Mouse (Mus musculus) bone marrow, adult 2 months (tissue): ENCODE data around the gene Grxcr1. TPM values are rescaled to one million over a fixed set of nuclear protein-coding genes. Genes with fewer than 3 reads are reported as not detected.

ENCODE experiments used
- H3K27ac ChIP-seq: fragments of 200-500 bp; 2 replicates; pipeline ENCODE4 v1.5.1; 2012; ENCODE audit warnings: low read depth, mild to moderate bottlenecking, control low read depth, inconsistent platforms, low read length; ENCODE audit not compliant: control insufficient read depth, poor library complexity, insufficient read depth
- H3K4me1 ChIP-seq: fragments of 200-500 bp; 2 replicates; pipeline ENCODE4 v1.6.1; 2011; ENCODE audit warnings: low read length; ENCODE audit not compliant: control insufficient read depth, insufficient read depth
- H3K4me3 ChIP-seq: fragments of 200-500 bp; replicated peaks from 2 replicates; pipeline ENCODE3; 2011; ENCODE audit warnings: mild to moderate bottlenecking, low read depth, low read length, control low read depth; ENCODE audit not compliant: control insufficient read depth
- CTCF ChIP-seq: fragments of 200-500 bp; IDR thresholded peaks from 2 replicates; pipeline ENCODE4 v1.5.1; 2011; ENCODE audit warnings: low read length, control low read depth; ENCODE audit not compliant: control insufficient read depth, insufficient read depth
- POLR2A ChIP-seq: fragments of 200-500 bp; IDR thresholded peaks from 2 replicates; pipeline ENCODE4 v1.6.1; 2011; ENCODE audit warnings: low read depth, mild to moderate bottlenecking, control low read depth, low read length, borderline replicate concordance; ENCODE audit not compliant: control insufficient read depth
- WGBS: fragments of 180-500 bp; shearing (Covaris S2); methylation state at CpG from one replicate; pipeline ENCODE4 v1.1.7; 2018; 5-methylcytosine and 5-hydroxymethylcytosine counted together
- polyA plus RNA-seq: library from polyadenylated mRNA; stranded (reverse); fragments of >200 nt; gene quantifications from 2 replicates; pipeline ENCODE4 v1.2.4, GENCODE M21; 2011; ENCODE audit warnings: low replicate concordance; ENCODE audit not compliant: missing spikeins, insufficient read depth, insufficient read length

Grxcr1 gene
- polyA plus RNA-seq, 1 experiment = not detected

GRCm38 (mm10) chr5:68097665-68098624 is 66.3 kb downstream of the Grxcr1 start:
- 72% methylated on average over 5 of the region's 5 CpGs for WGBS
- no peaks in the 10 kb centered on the region for H3K4me1 ChIP-seq
- no peak overlapping the region for H3K27ac ChIP-seq
- no peak overlapping the region for H3K4me3 ChIP-seq
- TF ChIP-seq POLR2A (no peak), CTCF (no peak)

GRCm38 (mm10) chr5:68112430-68113036 is 80.9 kb downstream of the Grxcr1 start:
- TF ChIP-seq POLR2A (no peak), CTCF (no peak)
- H3K4me1 ChIP-seq = no peaks in the 10 kb centered on the region

GRCm38 (mm10) chr5:68120880-68121279 is 89.2 kb downstream of the Grxcr1 start:
- no peak overlapping the region for H3K27ac ChIP-seq
- TF ChIP-seq POLR2A (no peak), CTCF (no peak)
- H3K4me1 ChIP-seq = no peaks in the 10 kb centered on the region
- H3K4me3 ChIP-seq = no peak overlapping the region
- WGBS = 27% methylated on average over 2 of the region's 2 CpGs

More at GRCm38 (mm10) chr5:68112430-68113036, 80.9 kb downstream of the Grxcr1 start:
- Histone ChIP-seq H3K4me3 (no peak overlapping the region), H3K27ac (no peak overlapping the region)
- 37% methylated on average over 6 of the region's 6 CpGs for WGBS

GRCm38 (mm10) chr5:68122883-68123282 is 91.2 kb downstream of the Grxcr1 start:
- no peak for TF ChIP-seq POLR2A
- no peak for TF ChIP-seq CTCF

GRCm38 (mm10) chr5:68125478-68125877 is 93.8 kb downstream of the Grxcr1 start:
- TF ChIP-seq POLR2A (no peak), CTCF (no peak)
- no peaks in the 10 kb centered on the region; the same call in 1 of the 2 replicates for H3K4me1 ChIP-seq
- H3K4me3 ChIP-seq = no peak overlapping the region
- no peak overlapping the region for H3K27ac ChIP-seq
- 76% methylated on average over 1 of the region's 1 CpGs for WGBS

More at GRCm38 (mm10) chr5:68122883-68123282, 91.2 kb downstream of the Grxcr1 start:
- H3K4me3 ChIP-seq = no peak overlapping the region
- WGBS = 73% methylated on average over 3 of the region's 3 CpGs
- no peak overlapping the region for H3K27ac ChIP-seq
- no peaks in the 10 kb centered on the region for H3K4me1 ChIP-seq

GRCm38 (mm10) chr5:68128421-68128820 is 96.8 kb downstream of the Grxcr1 start:
- 11% methylated on average over 4 of the region's 4 CpGs for WGBS
- peak; percentile 26; the same call in 1 of the 2 replicates for TF ChIP-seq CTCF
- TF ChIP-seq POLR2A = no peak
- Histone ChIP-seq H3K4me1 (no peaks in the 10 kb centered on the region; the same call in 1 of the 2 replicates), H3K4me3 (no peak overlapping the region), H3K27ac (no peak overlapping the region)

- 67% methylated on average over 3 of the region's 3 CpGs for WGBS
- TF ChIP-seq CTCF = no peak
- TF ChIP-seq POLR2A = no peak
- H3K27ac ChIP-seq = no peak overlapping the region
- H3K4me1 ChIP-seq = no peaks in the 10 kb centered on the region; the same call in 1 of the 2 replicates
- H3K4me3 ChIP-seq = no peak overlapping the region
Measured at GRCm38 (mm10) chr5:68128821-68129608, 97.4 kb downstream of the Grxcr1 start.

GRCm38 (mm10) chr5:68146818-68147217 is 115.2 kb downstream of the Grxcr1 start:
- no peak overlapping the region for H3K27ac ChIP-seq
- no peak overlapping the region for H3K4me3 ChIP-seq
- TF ChIP-seq CTCF = no peak
- TF ChIP-seq POLR2A = no peak
- WGBS = 66% methylated on average over 1 of the region's 1 CpGs
- H3K4me1 ChIP-seq = no peaks in the 10 kb centered on the region

- no peak overlapping the region for H3K4me3 ChIP-seq
- TF ChIP-seq CTCF (no peak), POLR2A (no peak)
- H3K4me1 ChIP-seq = no peaks in the 10 kb centered on the region
- 47% methylated on average over 3 of the region's 3 CpGs for WGBS
- H3K27ac ChIP-seq = no peak overlapping the region
Measured at GRCm38 (mm10) chr5:68149946-68150345, 118.3 kb downstream of the Grxcr1 start.
